Mouse (Mus musculus) v-Abl transformed pro-B cells (cell line): ENCODE results near the gene Pkm.

ENCODE experiments used
- in situ Hi-C, 2 experiments: fragments of 400-800 bp; cut with MboI; formaldehyde crosslinking; loops; one replicate each; pipeline ENCODE4 v1.15.1; 2025; ENCODE audit not compliant: unreplicated experiment in 2 of 2

Gene Pkm

GRCm38 (mm10) chr9:59664664-59665256, 8.6 kb downstream of the Pkm start:
- in situ Hi-C loops: loop anchor here in 1 of 2 experiments (5.0 kb wide), 1 partner anchor 317 kb away; no protein-coding TSS in a partner anchor

- in situ Hi-C loops: loop anchor here in 1 of 2 experiments (5.0 kb wide), 1 partner anchor 319 kb away; no protein-coding TSS in a partner anchor
Measured at GRCm38 (mm10) chr9:59666016-59666415, 9.8 kb downstream of the Pkm start.

DNA sequence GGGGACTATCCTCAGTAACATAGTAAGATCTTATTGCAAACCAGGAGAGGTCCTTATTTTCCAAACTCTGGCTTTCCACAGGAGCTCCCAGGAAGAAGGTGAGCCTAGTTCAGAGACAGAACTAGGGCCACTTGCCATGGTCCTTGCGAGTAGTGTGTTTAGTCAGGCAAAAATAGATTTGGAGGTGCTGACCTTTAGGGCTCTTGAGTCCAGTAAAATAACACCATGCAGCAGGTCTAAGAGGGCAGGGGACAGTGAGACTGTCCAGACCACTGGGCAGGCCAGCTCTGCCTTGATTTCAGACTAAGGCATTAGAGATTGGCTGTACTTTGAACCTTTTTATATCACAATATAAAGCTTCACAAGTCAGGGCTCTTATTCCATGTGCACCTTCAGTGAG, 10.6 kb downstream of the Pkm start:
- in situ Hi-C loops: loop anchor here in 1 of 2 experiments (5.0 kb wide), 1 partner anchor 320 kb away; no protein-coding TSS in a partner anchor

DNA sequence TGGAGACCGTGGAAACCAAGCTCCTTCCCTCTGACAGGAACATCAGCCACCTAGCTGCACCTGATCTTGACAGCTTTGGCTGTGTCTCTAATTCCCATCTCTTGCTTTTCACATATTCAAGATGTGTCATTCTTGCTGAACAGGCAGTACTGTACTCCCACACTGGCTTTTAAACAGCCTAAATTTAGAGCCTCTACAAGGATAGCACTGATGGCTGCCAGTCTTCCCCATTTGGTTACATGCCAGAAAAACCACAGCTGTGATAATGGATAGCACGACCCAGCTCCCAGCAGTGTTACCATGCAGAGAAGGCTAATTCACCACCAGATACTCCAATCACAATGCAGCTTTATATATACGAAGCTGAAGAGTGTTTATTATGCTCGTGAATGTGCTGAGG, 11.1 kb downstream of the Pkm start:
- in situ Hi-C loops: loop anchor here in 1 of 2 experiments (5.0 kb wide), 1 partner anchor 320 kb away; no protein-coding TSS in a partner anchor

DNA sequence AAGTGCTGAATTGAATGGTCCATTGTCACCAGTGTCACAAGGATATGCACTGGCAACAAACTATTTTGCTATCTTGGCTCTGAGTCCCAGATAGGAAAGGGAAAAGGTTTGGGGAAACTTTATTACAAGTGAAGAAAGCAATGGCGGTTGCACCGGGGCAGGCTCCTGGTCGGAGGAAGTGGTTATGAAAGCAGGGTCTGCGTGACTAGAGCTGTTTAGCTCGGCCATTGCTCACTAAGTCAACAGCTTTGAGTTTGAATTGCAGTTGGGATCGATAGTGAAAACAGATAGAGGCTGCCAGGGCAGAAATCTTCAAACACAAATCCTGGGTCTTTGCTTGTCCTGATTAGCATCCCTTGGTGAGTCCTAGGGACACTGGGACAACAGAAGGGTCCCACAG, 11.7 kb downstream of the Pkm start:
- in situ Hi-C loops: loop anchor here in 1 of 2 experiments (5.0 kb wide), 1 partner anchor 321 kb away; no protein-coding TSS in a partner anchor

GRCm38 (mm10) chr9:59668473-59668872, 12.3 kb downstream of the Pkm start:
- in situ Hi-C loops: loop anchor here in 1 of 2 experiments (5.0 kb wide), 1 partner anchor 321 kb away; no protein-coding TSS in a partner anchor

GRCm38 (mm10) chr9:59669172-59669571, 13.0 kb downstream of the Pkm start:
- in situ Hi-C loops: loop anchor here in 1 of 2 experiments (5.0 kb wide), 1 partner anchor 322 kb away; no protein-coding TSS in a partner anchor

- in situ Hi-C loops: loop anchor here (5.0 to 10.0 kb wide), 2 partner anchors 105 to 658 kb away; no protein-coding TSS in a partner anchor
Measured at GRCm38 (mm10) chr9:59672195-59672894, 16.2 kb downstream of the Pkm start.

DNA sequence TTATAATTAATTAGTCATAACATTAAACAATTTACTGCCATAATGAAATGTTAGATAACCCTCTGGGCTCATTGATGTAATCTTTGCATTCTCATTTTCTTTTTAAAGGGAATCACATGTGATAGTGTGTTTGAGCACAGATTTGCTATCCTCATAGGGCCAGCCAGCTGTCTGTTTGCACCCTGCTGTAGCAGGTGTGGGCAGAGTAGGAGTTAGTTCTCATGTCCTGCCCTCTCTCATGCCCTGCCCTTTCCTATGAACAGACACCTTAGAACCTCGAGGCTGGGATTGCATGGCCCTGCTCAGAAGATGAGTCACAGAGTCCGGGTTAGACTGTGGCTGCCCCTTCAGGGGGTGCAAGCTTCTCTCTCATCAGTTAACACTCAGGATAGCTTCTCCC, 17.3 kb downstream of the Pkm start:
- in situ Hi-C loops: loop anchor here (5.0 to 10.0 kb wide), 2 partner anchors 106 to 659 kb away; no protein-coding TSS in a partner anchor

GRCm38 (mm10) chr9:59675598-59675997, 19.4 kb downstream of the Pkm start:
- in situ Hi-C loops: loop anchor here (5.0 to 10.0 kb wide), 2 partner anchors 338 to 661 kb away; no protein-coding TSS in a partner anchor

DNA sequence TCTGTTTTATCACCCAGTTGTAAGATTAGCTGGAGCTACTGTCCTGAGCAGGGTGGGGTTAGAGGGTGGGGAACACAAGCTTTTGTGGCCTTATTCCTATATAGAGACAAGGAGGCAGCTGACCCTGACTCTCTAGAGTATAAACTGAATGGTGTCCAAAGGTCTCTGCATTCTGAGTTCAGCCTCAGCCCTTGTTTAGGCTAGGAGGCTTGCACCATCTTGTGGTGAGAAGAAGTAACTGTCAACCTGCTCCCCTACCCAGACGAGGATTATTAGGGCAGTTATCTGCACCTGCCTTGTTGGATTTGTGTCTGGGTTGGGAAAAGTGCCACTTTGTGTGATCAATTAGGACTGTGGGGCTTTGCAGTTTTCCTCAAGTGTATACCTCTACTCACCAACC, 22.1 kb downstream of the Pkm start:
- in situ Hi-C loops: loop anchor here (5.0 to 10.0 kb wide), 2 partner anchors 341 to 664 kb away; no protein-coding TSS in a partner anchor

DNA sequence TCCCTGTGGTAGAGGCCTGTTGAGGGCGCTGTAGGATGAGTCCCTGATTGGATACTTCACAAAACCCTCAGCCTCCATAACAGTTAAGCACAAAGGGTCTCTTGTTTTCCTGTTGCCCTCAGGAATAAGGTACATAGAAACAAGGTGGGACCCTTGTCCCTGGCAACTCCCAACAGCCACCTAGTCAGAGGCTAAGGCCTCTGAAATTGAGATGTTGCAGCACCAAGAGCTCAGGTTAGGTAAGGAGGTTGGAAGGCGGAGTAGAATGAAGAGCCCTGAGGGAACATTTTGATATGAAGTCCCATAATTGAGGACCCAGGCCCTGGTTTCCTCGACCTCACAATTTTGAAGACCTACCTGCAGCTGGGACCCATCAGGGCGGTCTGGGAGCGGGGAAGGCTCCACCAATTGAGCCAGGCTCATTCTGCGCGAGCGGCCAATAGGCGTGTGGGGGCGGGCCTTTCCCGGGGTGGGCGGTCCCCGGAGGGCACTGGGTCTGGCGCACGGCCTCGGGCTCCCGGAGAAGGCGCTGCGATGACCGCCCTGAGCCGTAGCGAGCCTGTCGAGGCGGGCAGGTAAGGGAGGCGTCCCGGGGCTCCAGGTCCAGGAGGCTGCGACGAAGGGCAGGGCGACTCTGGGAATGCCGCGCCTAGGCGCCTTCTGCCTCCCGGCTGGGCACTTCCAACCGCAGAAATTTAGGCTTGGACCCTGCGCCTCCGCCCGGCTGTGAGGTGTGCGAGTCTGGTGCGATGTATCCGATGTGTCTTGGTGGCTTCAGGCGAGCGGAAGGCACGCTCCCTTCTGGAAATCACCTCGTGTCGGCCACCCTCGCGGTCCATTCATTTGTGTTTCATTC, 23.7 kb downstream of the Pkm start, which contains the start of gene Gramd2:
TSS of gene Gramd2 (plus strand) at position 467 of the 856 bp plus-strand sequence.
- in situ Hi-C loops: loop anchor here (5.0 to 10.0 kb wide), 3 partner anchors 343 to 765 kb away; no protein-coding TSS in a partner anchor

DNA sequence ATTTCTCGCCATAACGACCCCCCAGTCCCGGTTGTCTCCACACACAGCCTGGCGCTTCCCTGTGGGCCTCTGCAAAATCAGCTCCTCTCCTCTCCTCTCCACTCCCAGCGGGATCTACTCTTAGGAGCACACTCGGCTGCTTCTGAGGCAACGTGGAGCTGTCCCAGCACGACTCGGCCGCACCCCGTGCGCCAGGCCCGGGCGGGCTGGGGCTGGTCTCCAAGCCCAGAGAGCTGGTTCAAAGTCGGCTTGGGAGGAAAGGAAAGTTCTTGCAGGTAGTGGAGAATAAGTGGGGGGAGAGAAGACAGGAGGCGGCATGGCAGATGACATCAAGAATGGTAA, 24.3 kb downstream of the Pkm start:
- in situ Hi-C loops: loop anchor here in 1 of 2 experiments (10.0 kb wide), 1 partner anchor 766 kb away; no protein-coding TSS in a partner anchor

DNA sequence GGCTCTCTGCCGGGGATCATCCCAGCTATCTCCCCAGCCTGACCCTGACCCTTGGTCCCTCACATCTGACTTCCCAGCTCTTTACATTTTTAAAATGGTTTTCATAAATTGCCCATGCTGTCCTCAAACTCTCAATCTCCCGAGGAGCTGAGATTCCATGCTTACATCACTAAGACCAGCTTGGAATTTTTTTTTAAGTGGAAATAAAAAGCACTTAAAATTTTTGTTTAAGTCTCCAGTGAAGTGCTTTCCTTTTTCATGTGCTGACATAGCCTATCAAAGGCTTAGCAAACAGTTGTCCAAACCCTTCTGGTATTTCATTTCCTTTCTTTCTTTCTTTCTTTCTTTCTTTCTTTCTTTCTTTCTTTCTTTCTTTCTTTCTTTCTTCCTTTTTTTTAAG, 27.9 kb downstream of the Pkm start:
- in situ Hi-C loops: loop anchor here in 1 of 2 experiments (10.0 kb wide), 1 partner anchor 769 kb away; no protein-coding TSS in a partner anchor

- in situ Hi-C loops: loop anchor here in 1 of 2 experiments (10.0 kb wide), 1 partner anchor 773 kb away; no protein-coding TSS in a partner anchor
Measured at GRCm38 (mm10) chr9:59687416-59688046, 31.4 kb downstream of the Pkm start.

DNA sequence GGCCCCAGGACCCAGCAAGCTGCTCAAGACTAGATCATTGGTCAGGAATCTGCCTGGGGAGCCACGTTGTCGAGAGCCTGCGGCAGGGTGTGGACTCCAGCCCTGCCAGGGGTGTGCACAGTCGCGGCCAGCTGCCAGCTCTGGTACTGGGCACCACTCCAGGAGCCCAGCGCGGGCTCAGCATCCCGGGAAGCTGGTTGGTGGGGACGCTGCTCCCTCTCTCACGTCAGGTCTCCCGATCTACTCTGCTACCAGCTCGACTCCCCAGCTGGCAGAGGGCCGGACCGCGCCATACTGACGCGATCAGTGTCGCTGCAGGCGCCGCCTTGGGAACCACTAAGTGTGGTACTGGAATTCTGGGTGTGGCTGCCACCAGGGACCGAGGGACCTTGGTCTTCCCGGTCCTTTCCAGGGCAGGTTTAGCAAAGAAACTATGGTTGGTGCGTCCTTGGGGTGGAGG, 35.5 kb downstream of the Pkm start:
- in situ Hi-C loops: no loop called here

DNA sequence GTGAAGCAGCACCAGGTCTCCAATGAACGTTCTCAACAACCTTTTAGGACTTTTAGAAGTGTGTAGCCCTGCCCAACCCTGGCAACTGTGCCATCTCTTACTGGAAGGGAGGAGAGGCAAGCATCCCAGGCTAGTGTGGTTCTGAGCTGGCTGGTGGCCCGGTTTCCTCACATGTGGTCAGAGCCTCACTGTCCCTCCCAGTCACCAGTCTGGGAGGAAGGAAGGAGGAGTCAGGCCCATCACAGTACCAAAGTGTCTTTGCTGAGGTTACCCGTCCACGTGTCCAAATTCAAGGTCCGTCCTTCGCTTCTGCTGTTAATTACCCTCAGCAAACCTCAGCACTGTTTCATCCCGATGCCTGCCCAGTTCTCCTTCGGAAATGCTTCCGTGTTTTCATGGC, 36.0 kb downstream of the Pkm start:
- in situ Hi-C loops: no loop called here

DNA sequence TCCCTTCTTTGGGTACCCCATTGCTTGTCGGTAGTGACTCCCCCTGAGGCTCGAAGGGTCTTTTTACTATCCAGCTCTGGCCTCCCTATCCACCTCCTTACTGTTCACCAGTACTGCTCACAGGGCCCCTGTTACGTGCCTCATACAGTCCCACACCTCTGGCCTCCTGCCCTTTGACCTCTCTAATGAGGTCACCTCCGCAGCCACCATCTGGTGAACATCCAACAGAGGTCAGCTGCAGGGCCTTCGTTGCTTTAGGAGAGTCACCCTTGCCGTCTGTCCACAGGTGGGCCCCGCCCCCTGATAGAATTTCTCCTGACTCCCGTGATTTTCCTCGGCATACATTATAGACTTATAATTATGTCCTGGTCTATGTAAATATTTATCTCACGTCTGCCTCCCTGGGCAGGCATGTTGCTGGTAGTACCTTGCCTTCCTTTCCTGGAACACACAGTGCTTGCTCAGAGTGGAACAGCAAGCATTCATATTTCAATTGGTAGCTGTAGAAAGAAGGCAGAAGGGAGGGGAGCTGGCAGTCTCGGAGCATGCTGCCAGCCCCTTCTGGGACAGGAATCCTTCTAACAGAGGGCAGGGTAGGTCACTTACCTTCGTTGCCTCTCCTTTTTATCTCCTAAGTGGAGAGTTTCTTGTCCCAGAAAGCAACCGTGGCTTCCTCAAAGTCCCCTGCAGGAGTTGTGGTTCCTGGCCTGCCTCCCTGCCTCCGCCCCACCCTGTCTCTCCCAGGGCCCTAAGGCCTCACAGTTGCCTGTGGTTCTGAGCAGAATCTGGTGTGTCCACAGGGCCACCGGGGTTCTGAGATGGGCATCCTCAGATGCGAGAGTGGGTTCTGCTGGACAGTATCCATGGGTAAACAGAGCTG, 38.6 kb downstream of the Pkm start:
- in situ Hi-C loops: no loop called here

DNA sequence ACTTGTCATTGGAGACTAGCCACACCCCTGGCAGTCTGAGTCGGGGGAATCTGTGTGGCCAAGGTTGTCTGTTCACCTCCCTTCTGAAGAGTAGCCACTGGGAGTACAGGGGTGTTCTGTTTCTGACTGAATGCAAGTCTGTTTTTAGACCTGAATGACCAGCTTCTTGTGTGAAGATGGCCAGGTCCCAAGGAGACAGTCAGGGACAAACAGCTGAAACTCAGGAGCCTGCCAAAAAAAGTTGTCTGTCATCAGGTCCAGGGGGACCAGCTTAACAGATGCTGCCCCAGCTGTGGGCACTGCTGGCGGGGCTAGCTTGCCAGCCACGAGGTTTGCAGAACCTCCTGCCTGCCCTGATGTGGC, 39.3 kb downstream of the Pkm start:
- in situ Hi-C loops: no loop called here
